Mouse (Mus musculus) MEL (cell line): Measurements from ENCODE around the gene Vmn1r2.
"Not testable (repeated sequence)": the region's sequence is repeated elsewhere in the genome, so short reads cannot be mapped to it uniquely, and the experiment has no call there.

Experiments used
- BHLHE40 ChIP-seq: IDR thresholded peaks from 2 replicates; pipeline ENCODE4 v1.6.1; 2012; ENCODE audit warnings: low read depth, mild to moderate bottlenecking, inconsistent platforms, low read length, improper control_type of control experiment, borderline replicate concordance
- CTCF ChIP-seq, 3 experiments: IDR thresholded peaks in 2 of 3; conservative IDR thresholded peaks in 1 of 3; 2 replicates each; pipeline ENCODE4 v1.5.1; 2011 to 2012; ENCODE audit warnings: low read length in 3 of 3, low read depth in 2 of 3, mild to moderate bottlenecking in 2 of 3, improper control_type of control experiment in 1 of 3, inconsistent platforms in 1 of 3, mixed read lengths in 1 of 3, moderate library complexity in 1 of 3; ENCODE audit not compliant: control insufficient read depth in 1 of 3, insufficient read depth in 1 of 3, poor library complexity in 1 of 3, severe bottlenecking in 1 of 3
- ELF1 ChIP-seq: IDR thresholded peaks from 2 replicates; pipeline ENCODE4 v1.6.1; 2014; ENCODE audit warnings: low read depth, mild to moderate bottlenecking, inconsistent platforms, low read length, improper control_type of control experiment, moderate library complexity
- EP300 ChIP-seq, 2 experiments: IDR thresholded peaks; 2 replicates each; pipeline ENCODE4 v1.6.1; 2011; ENCODE audit warnings: improper control_type of control experiment in 2 of 2, low read length in 2 of 2, low read depth in 1 of 2, mild to moderate bottlenecking in 1 of 2
- GABPA ChIP-seq: IDR thresholded peaks from 2 replicates; pipeline ENCODE4 v1.6.1; 2012; ENCODE audit warnings: low read depth, mild to moderate bottlenecking, inconsistent platforms, low read length, improper control_type of control experiment, moderate library complexity
- MAFK ChIP-seq: IDR thresholded peaks from 2 replicates; pipeline ENCODE4 v1.6.1; 2011; ENCODE audit warnings: low read depth, mild to moderate bottlenecking, low read length, improper control_type of control experiment, borderline replicate concordance
- MYB ChIP-seq: IDR thresholded peaks from 2 replicates; pipeline ENCODE4 v1.6.1; 2011; ENCODE audit warnings: mild to moderate bottlenecking, low read depth, low read length, improper control_type of control experiment
- POLR2A ChIP-seq, 2 experiments: IDR thresholded peaks; 2 replicates each; pipeline ENCODE4 v1.6.1; 2011 to 2012; ENCODE audit warnings: low read length in 2 of 2, mild to moderate bottlenecking in 2 of 2, control low read depth in 1 of 2, improper control_type of control experiment in 1 of 2, low read depth in 1 of 2, moderate library complexity in 1 of 2; ENCODE audit not compliant: control insufficient read depth in 1 of 2, insufficient read depth in 1 of 2, poor library complexity in 1 of 2
- RCOR1 ChIP-seq: IDR thresholded peaks from 2 replicates; pipeline ENCODE4 v1.6.1; 2012; ENCODE audit warnings: low read depth, mild to moderate bottlenecking, inconsistent platforms, low read length, improper control_type of control experiment
- TBP ChIP-seq: IDR thresholded peaks from 2 replicates; pipeline ENCODE4 v1.8.0; 2011; ENCODE audit warnings: low read depth, low read length, improper control_type of control experiment
- UBTF ChIP-seq: IDR thresholded peaks from 2 replicates; pipeline ENCODE4 v1.6.1; 2012; ENCODE audit warnings: low read depth, mild to moderate bottlenecking, inconsistent platforms, low read length, improper control_type of control experiment, moderate library complexity, borderline replicate concordance; ENCODE audit not compliant: insufficient read depth
- USF1 ChIP-seq: IDR thresholded peaks from 2 replicates; pipeline ENCODE4 v1.6.1; 2014; ENCODE audit warnings: low read depth, mild to moderate bottlenecking, inconsistent platforms, low read length, improper control_type of control experiment, moderate library complexity
- ZMIZ1 ChIP-seq: IDR thresholded peaks from 2 replicates; pipeline ENCODE4 v1.6.1; 2012; ENCODE audit warnings: low read depth, mild to moderate bottlenecking, inconsistent platforms, low read length, improper control_type of control experiment, moderate library complexity

GRCm38 (mm10) chr4:3185258-3185657, 18.1 kb downstream of the Vmn1r2 start, which contains the start of gene Vmn1r3:
- TF ChIP-seq CTCF (IDR thresholded peaks at IDR 0.05 in 2 of 3, conservative IDR thresholded peaks at IDR 0.05 in 1 of 3; ENCODE audit: control insufficient read depth in 1 of 3, insufficient read depth in 1 of 3, low read depth in 2 of 3, low read length in 3 of 3, poor library complexity in 1 of 3, severe bottlenecking in 1 of 3); USF1; POLR2A (IDR thresholded peaks at IDR 0.05; ENCODE audit: control insufficient read depth in 1 of 2, insufficient read depth in 1 of 2, low read depth in 1 of 2, low read length in 2 of 2, poor library complexity in 1 of 2); BHLHE40; ELF1; MAFK; TBP; MYB; RCOR1; UBTF; ZMIZ1; EP300 (IDR thresholded peaks at IDR 0.05; ENCODE audit: low read depth in 1 of 2, low read length in 2 of 2); GABPA: not testable (repeated sequence)
